12 mouse cellular contexts compared by ENCODE assay signal in the genomic region with DNA sequence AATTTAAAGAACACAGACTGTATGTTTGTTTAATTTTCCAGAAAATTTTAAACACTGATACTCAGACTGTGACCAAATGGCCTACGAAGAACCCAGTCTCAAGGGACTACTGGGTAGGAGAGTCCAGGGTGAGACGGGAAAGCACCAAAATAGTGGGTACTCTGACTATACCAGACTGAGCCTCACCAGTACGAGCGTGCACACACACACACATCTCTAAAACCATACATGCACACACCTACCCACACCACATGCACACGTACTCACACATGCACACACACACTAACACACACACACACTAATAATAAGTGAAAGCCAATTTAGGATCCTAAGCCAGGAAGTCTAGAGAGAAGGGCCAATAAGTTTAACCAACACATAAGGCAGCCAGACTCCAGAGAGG.
"Had no signal": no experiment of that assay in that cellular context is flagged by ENCODE, and none has a peak within 500 bp of the region (broad histone marks: within the 10 kb centered on the region; RNA-seq: fewer than 3 reads in every experiment).

No protein-coding gene starts in this region.

- H3K36me3 ChIP-seq: midbrain, embryonic 13.5 days had no signal

- H3K27me3 ChIP-seq: midbrain, embryonic 13.5 days had no signal

- DNase-seq: kidney, adult 11 months; layer of hippocampus, adult 9-11 months; layer of hippocampus, postnatal 36 days; liver; lung, adult 2 months; lung, postnatal 10 days; thymus, adult 2 months; thymus, postnatal 25 days had no signal

- H3K9ac ChIP-seq: liver, embryonic 14.5 days; midbrain, embryonic 13.5 days had no signal

- ATAC-seq: hindbrain, postnatal 0 days; midbrain, embryonic 13.5 days had no signal

- H3K9me3 ChIP-seq: midbrain, embryonic 13.5 days had no signal

- H3K4me2 ChIP-seq: midbrain, embryonic 13.5 days had no signal

- H3K27ac ChIP-seq: hindbrain, postnatal 0 days; liver, embryonic 14.5 days; macrophage; midbrain, embryonic 13.5 days had no signal

- H3K4me3 ChIP-seq: midbrain, embryonic 13.5 days had no signal
